Mouse (Mus musculus) embryonic facial prominence, embryonic 13.5 days (tissue): ENCODE measurements at regions not wholly inside any gene's neighbourhood (a gene's known extent, or its start where the extent isn't known, plus 50 kb on each side); places are given as distances from the start of the nearest gene placed in this dataset.

Experiments used
- ATAC-seq: fragments of 200-750 bp; cut with Nextera tagmentation; 2 replicates; pipeline ENCODE4 v1.8.0; 2017; ENCODE audit warnings: low read depth; ENCODE audit not compliant: insufficient number of reproducible peaks, insufficient read depth, low FRiP score, low TSS enrichment
- H3K27ac ChIP-seq: fragments of 300-500 bp; sonication (generic); 2 replicates; pipeline ENCODE4 v1.5.1; 2015; ENCODE audit warnings: moderate library complexity, mild to moderate bottlenecking, inconsistent platforms
- H3K27me3 ChIP-seq: fragments of 300-500 bp; sonication (generic); 2 replicates; pipeline ENCODE4 v1.6.1; 2015; ENCODE audit warnings: mild to moderate bottlenecking, inconsistent platforms
- H3K36me3 ChIP-seq: fragments of 300-500 bp; sonication (generic); 2 replicates; pipeline ENCODE4 v1.6.1; 2015; ENCODE audit warnings: mild to moderate bottlenecking, inconsistent platforms
- H3K4me1 ChIP-seq: fragments of 300-500 bp; sonication (generic); 2 replicates; pipeline ENCODE4 v1.6.1; 2015; ENCODE audit warnings: inconsistent platforms
- H3K4me2 ChIP-seq: fragments of 300-500 bp; sonication (generic); 2 replicates; pipeline ENCODE4 v1.6.1; 2015; ENCODE audit warnings: moderate library complexity, mild to moderate bottlenecking, inconsistent platforms
- H3K4me3 ChIP-seq: fragments of 300-500 bp; sonication (generic); 2 replicates; pipeline ENCODE4 v1.5.1; 2015; ENCODE audit warnings: mild to moderate bottlenecking, inconsistent platforms
- H3K9ac ChIP-seq: fragments of 300-500 bp; sonication (generic); 2 replicates; pipeline ENCODE4 v1.6.1; 2015; ENCODE audit warnings: mild to moderate bottlenecking, inconsistent platforms
- H3K9me3 ChIP-seq: fragments of 300-500 bp; sonication (generic); 2 replicates; pipeline ENCODE4 v1.6.1; 2016; ENCODE audit warnings: inconsistent platforms
- WGBS: fragments of 180-500 bp; shearing (Covaris S2); methylation state at CpG from one replicate; pipeline ENCODE4 v1.1.7; 2015; ENCODE audit warnings: mixed read lengths; 5-methylcytosine and 5-hydroxymethylcytosine counted together

DNA sequence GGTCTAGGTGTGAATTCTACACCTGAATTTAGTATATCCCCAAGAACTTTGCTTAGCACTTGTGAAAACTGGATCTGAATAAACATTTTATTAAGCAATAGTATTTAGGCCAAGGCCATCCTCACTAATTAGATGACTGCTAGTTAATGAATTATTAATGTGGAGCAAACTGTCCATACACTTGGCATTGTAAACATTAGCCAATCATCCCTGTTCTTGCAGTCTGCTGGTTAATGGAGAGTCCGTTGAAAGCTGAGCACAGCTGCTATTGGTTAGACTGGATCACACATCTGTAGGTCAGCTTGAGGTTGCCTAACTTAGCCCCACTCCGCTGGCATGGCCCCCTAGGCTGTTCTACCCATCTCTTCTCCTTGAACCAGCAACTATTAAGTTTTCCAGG is 826.2 kb upstream of the 4930452B06Rik start:
- H3K36me3 ChIP-seq = no peaks in the 10 kb centered on the region
- H3K9ac ChIP-seq = no peak overlapping the region
- H3K4me2 ChIP-seq = no peak overlapping the region
- no peak for ATAC-seq
- 57% methylated on average over 2 of the region's 2 CpGs for WGBS
- no peak overlapping the region for H3K27ac ChIP-seq
- H3K27me3 ChIP-seq = no peaks in the 10 kb centered on the region
- H3K9me3 ChIP-seq = no peaks in the 10 kb centered on the region
- H3K4me3 ChIP-seq = no peak overlapping the region
- H3K4me1 ChIP-seq = no peaks in the 10 kb centered on the region

DNA sequence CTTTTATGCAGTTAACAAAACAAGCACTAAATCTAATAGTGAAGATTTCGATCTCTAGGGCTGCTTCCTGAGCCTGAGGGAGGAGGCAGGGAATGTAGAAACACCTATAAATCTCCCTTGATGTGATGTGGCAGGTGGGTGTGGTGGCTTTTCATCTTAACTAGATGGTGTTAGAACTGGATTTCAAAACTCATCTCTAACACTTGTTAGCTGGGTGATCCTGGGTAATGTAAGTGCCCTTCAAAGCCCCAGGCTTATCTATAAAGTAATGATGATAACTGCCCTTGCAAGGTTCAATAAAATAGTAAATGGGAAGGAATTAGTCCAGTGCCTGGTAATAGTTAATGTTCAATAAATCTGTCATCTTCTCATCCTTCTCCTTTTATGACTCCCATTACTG is 822.5 kb upstream of the 4930452B06Rik start:
- 27% methylated on average over 1 of the region's 1 CpGs for WGBS
- Histone ChIP-seq H3K27ac (no peak overlapping the region), H3K4me1 (no peaks in the 10 kb centered on the region), H3K9me3 (no peaks in the 10 kb centered on the region), H3K27me3 (no peaks in the 10 kb centered on the region), H3K36me3 (no peaks in the 10 kb centered on the region), H3K9ac (no peak overlapping the region), H3K4me3 (no peak overlapping the region), H3K4me2 (no peak overlapping the region)
- no peak for ATAC-seq

DNA sequence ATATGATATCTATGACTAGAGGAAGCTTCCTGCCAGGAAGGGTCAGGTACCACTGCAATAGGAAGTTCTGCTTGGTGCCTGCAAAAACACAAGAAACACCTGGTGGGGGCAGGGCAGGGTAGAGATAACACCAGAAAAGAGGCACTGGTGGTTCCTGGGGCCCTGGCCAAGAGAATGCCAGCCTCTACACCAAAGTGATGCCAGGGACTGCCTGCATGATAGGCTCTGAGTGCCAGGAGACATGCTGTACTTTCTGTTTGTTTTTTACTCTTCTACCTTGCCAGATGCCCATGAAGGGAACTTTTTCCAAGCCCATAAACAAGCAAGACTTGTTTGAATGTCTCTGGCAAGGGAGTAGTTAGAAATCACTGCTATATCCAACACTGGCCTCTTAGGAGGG is 812.9 kb upstream of the 4930452B06Rik start:
- Histone ChIP-seq H3K9me3 (no peaks in the 10 kb centered on the region), H3K4me2 (no peak overlapping the region), H3K4me3 (no peak overlapping the region), H3K27me3 (no peaks in the 10 kb centered on the region), H3K4me1 (peaks cover 4% of the 10 kb centered on the region; the same call in 1 of the 2 replicates), H3K27ac (no peak overlapping the region), H3K36me3 (no peaks in the 10 kb centered on the region), H3K9ac (no peak overlapping the region)
- ATAC-seq = no peak

DNA sequence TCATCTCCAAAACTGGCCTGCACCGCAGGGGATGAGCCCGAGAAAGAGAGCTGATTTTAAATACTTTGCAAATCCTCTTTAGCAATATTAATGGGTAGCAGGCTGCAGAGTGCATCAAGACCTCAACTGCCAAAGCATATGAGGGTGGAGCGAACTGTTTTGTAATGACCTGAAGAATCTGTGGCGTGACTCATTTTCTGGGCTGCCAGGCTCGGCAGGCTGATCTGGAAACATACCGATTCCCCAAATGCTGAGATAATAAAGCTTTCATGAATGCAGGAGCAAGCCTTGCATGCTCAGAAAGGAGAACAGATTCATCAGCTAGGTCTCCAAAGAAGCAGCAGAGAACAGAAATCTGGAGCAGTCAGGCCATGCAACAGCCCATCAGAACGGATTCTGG is 809.1 kb upstream of the 4930452B06Rik start:
- WGBS = 62% methylated on average over 7 of the region's 7 CpGs
- no peak overlapping the region for H3K4me2 ChIP-seq
- ATAC-seq = no peak

GRCm38 (mm10) chr14:9469686-9470085 is 803.6 kb upstream of the 4930452B06Rik start:
- Histone ChIP-seq H3K27ac (no peak overlapping the region), H3K9me3 (no peaks in the 10 kb centered on the region), H3K4me3 (no peak overlapping the region), H3K4me1 (peaks cover 9% of the 10 kb centered on the region; the same call in 1 of the 2 replicates), H3K9ac (no peak overlapping the region), H3K4me2 (no peak overlapping the region), H3K27me3 (no peaks in the 10 kb centered on the region), H3K36me3 (no peaks in the 10 kb centered on the region)
- ATAC-seq = no peak

More for the DNA sequence above, 809.1 kb upstream of the 4930452B06Rik start:
- no peak overlapping the region for H3K9ac ChIP-seq
- H3K9me3 ChIP-seq = no peaks in the 10 kb centered on the region
- H3K4me3 ChIP-seq = no peak overlapping the region
- no peaks in the 10 kb centered on the region for H3K36me3 ChIP-seq
- peaks cover 4% of the 10 kb centered on the region; the same call in 1 of the 2 replicates for H3K4me1 ChIP-seq
- no peak overlapping the region for H3K27ac ChIP-seq
- no peaks in the 10 kb centered on the region for H3K27me3 ChIP-seq

DNA sequence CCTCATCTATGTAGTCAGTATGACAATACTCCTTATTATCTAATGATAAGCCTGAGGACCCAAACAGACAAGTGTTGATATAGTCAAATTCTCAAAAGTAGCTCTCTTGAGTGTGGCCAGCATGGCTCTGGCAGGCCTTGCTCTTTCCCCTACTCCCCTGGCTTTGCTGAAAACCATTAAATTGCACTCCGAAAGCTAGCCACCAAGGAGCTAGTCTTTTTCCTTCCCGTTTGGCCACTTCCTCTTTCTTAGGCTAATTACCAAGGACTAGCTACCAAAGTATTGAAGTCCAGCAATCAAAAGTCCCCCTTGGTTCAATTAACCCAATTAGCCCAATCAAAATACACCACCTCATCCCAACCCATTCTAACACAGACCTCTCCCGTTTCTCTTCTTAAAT is 802.6 kb upstream of the 4930452B06Rik start:
- Histone ChIP-seq H3K4me1 (peaks cover 6% of the 10 kb centered on the region; the same call in 1 of the 2 replicates), H3K9ac (no peak overlapping the region), H3K27me3 (no peaks in the 10 kb centered on the region), H3K9me3 (no peaks in the 10 kb centered on the region), H3K4me2 (no peak overlapping the region), H3K4me3 (no peak overlapping the region), H3K36me3 (no peaks in the 10 kb centered on the region), H3K27ac (no peak overlapping the region)
- no peak for ATAC-seq
- 58% methylated on average over 3 of the region's 3 CpGs for WGBS

DNA sequence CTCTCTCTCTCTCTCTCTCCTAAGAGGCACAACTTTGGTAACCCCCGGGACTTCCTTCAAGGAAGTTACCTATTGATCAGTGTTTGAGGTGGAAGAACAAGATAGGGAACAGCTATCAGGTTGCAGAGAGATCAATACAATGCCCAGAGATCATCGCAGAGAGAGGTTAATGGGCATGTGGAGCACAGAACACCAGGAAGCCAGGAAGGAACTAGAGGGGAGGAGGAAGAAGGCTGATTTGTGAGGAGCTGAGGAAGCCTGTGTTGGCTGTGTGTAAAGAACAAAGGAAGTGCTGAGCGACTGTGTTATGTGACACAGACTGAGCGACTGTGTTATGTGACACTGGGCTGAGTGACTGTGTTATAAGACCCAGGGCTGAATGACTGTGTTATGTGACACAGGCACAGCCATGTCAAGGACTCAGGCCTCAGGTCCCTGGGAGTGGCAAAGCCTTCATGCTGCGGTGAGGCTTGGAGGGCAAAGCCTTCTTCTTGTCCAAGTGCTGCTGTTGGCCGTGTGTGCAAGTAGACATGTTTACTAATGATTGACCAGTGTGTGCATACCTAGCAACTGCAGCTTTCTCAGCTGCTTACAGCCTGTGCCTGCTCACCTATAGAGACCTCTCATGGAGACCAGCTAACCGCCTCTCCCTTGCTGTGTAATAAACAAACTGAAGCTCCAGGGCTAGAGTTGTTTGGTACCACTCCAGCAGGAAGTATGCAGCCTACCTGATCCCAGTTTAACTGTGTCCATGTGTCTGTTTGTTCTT is 801.8 kb upstream of the 4930452B06Rik start:
- H3K4me3 ChIP-seq = no peak overlapping the region
- H3K9ac ChIP-seq = no peak overlapping the region
- H3K36me3 ChIP-seq = no peaks in the 10 kb centered on the region
- no peaks in the 10 kb centered on the region for H3K9me3 ChIP-seq
- H3K4me2 ChIP-seq = no peak overlapping the region
- 56% methylated on average over 7 of the region's 7 CpGs for WGBS
- ATAC-seq = peak; percentile 37; the same call in 1 of the 2 replicates
- peaks cover 6% of the 10 kb centered on the region; the same call in 1 of the 2 replicates for H3K4me1 ChIP-seq
- H3K27ac ChIP-seq = no peak overlapping the region
- no peaks in the 10 kb centered on the region for H3K27me3 ChIP-seq

- H3K36me3 ChIP-seq = no peaks in the 10 kb centered on the region
- H3K9ac ChIP-seq = no peak overlapping the region
- ATAC-seq = no peak
- 89% methylated on average over 3 of the region's 3 CpGs for WGBS
- H3K9me3 ChIP-seq = no peaks in the 10 kb centered on the region
- no peaks in the 10 kb centered on the region for H3K27me3 ChIP-seq
- no peak overlapping the region for H3K4me3 ChIP-seq
- H3K4me2 ChIP-seq = no peak overlapping the region
- H3K4me1 ChIP-seq = peaks cover 6% of the 10 kb centered on the region
- H3K27ac ChIP-seq = no peak overlapping the region
Observed at GRCm38 (mm10) chr14:9460006-9460405, 794.0 kb upstream of the 4930452B06Rik start.

- H3K4me2 ChIP-seq = no peak overlapping the region
- H3K4me1 ChIP-seq = peaks cover 6% of the 10 kb centered on the region
- H3K27ac ChIP-seq = no peak overlapping the region
- H3K4me3 ChIP-seq = no peak overlapping the region
- H3K9me3 ChIP-seq = no peaks in the 10 kb centered on the region
- 64% methylated on average over 2 of the region's 2 CpGs for WGBS
- ATAC-seq = no peak
- no peaks in the 10 kb centered on the region for H3K36me3 ChIP-seq
- H3K27me3 ChIP-seq = no peaks in the 10 kb centered on the region
- H3K9ac ChIP-seq = no peak overlapping the region
Observed at GRCm38 (mm10) chr14:9458856-9459255, 792.8 kb upstream of the 4930452B06Rik start.

- Histone ChIP-seq H3K4me1 (peaks cover 6% of the 10 kb centered on the region), H3K4me2 (no peak overlapping the region), H3K9me3 (no peaks in the 10 kb centered on the region), H3K4me3 (no peak overlapping the region), H3K27ac (no peak overlapping the region), H3K36me3 (no peaks in the 10 kb centered on the region), H3K27me3 (no peaks in the 10 kb centered on the region), H3K9ac (no peak overlapping the region)
- no peak for ATAC-seq
Observed at GRCm38 (mm10) chr14:9457801-9458495, 791.9 kb upstream of the 4930452B06Rik start.

- no peak for ATAC-seq
- H3K4me1 ChIP-seq = peaks cover 6% of the 10 kb centered on the region
Observed at GRCm38 (mm10) chr14:9455986-9456385, 789.9 kb upstream of the 4930452B06Rik start.

DNA sequence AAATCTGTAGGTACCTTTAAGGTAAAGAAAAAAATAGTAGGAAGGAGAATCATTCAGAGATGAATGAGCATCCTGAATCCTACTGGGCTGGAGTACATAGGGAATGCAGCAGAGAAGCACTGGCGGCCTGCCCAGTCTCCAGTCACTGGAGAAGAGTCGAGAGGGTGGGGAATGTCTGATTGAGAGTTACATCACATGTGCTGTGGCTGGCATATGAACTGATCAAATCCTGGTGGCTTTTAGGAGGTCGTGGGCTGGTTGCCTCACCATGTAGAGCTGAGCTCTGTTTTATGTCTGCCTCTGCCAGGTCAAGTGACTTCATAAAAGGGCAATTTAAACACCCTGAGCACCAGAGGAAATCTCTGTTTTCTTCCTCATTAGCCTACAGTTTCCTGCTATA is 783.9 kb upstream of the 4930452B06Rik start:
- peaks cover 6% of the 10 kb centered on the region for H3K4me1 ChIP-seq
- H3K4me3 ChIP-seq = no peak overlapping the region
- H3K27ac ChIP-seq = 0 out of 2 replicates have a peak overlapping the region, but pooled peaks have one; percentile 33
- 0 out of 2 replicates have a peak, but pooled peaks have one; percentile 32 for ATAC-seq
- H3K4me2 ChIP-seq = no peak overlapping the region
- no peaks in the 10 kb centered on the region for H3K27me3 ChIP-seq
- no peak overlapping the region for H3K9ac ChIP-seq
- H3K9me3 ChIP-seq = no peaks in the 10 kb centered on the region
- 31% methylated on average over 3 of the region's 3 CpGs for WGBS
- H3K36me3 ChIP-seq = no peaks in the 10 kb centered on the region

More at GRCm38 (mm10) chr14:9455986-9456385, 789.9 kb upstream of the 4930452B06Rik start:
- Histone ChIP-seq H3K36me3 (no peaks in the 10 kb centered on the region), H3K4me3 (no peak overlapping the region), H3K9ac (no peak overlapping the region), H3K27me3 (no peaks in the 10 kb centered on the region), H3K9me3 (no peaks in the 10 kb centered on the region), H3K27ac (no peak overlapping the region), H3K4me2 (no peak overlapping the region)
- WGBS = 84% methylated on average over 5 of the region's 5 CpGs
